Mouse (Mus musculus) G1E (cell line): ENCODE results near the gene Pabpc1l.

ENCODE experiments used
- CTCF ChIP-seq: IDR thresholded peaks from 2 replicates; pipeline ENCODE4 v1.5.1; 2012; ENCODE audit warnings: low read depth, low read length, inconsistent platforms, mixed read lengths
- POLR2AphosphoS5 ChIP-seq: IDR thresholded peaks from 2 replicates; pipeline ENCODE4 v1.6.1; 2012; ENCODE audit warnings: low read depth, low read length, inconsistent platforms; ENCODE audit not compliant: insufficient replicate concordance

GRCm38 (mm10) chr2:164087416-164088017 lies 62.3 kb downstream of the Pabpc1l start:
- TF ChIP-seq CTCF (no peak), POLR2AphosphoS5 (no peak)
